In genomic region chr9:35044458-35044857, GRCm38 (mm10) we compare ENCODE assay signal across 7 mouse cellular contexts.
DNase-seq lines count a peak whose midpoint lies in the region; ATAC-seq and TF ChIP-seq lines count a peak whose summit lies in the region.

No protein-coding gene starts in this region.

- peak overlapping the region; percentile 32; the same call in 1 of the 2 replicates for H3K9ac ChIP-seq in midbrain, embryonic 11.5 days (ENCODE audit: low read length)
- H3K9ac ChIP-seq in midbrain, embryonic 16.5 days (ENCODE audit: low read depth, low read length) = no peak overlapping the region
- 0 out of 2 replicates have a peak overlapping the region, but pooled peaks have one; percentile 2 for H3K9ac ChIP-seq in embryonic facial prominence, embryonic 13.5 days
- no peak overlapping the region for H3K9ac ChIP-seq in intestine, postnatal 0 days (ENCODE audit: low read depth, low read length)
- H3K9ac ChIP-seq in neural tube, embryonic 14.5 days (replicated peaks; ENCODE audit: low read depth, low read length) = no peak overlapping the region

- peak; percentile 76 for ATAC-seq in midbrain, embryonic 11.5 days (ENCODE audit: low FRiP score)
- ATAC-seq in midbrain, embryonic 16.5 days = no peak
- ATAC-seq in embryonic facial prominence, embryonic 13.5 days (ENCODE audit: insufficient number of reproducible peaks, insufficient read depth, low FRiP score, low TSS enrichment, low read depth) = peak; percentile 57
- no peak for ATAC-seq in intestine, postnatal 0 days
- ATAC-seq in neural tube, embryonic 14.5 days (ENCODE audit: low read depth) = 0 out of 2 replicates have a peak, but pooled peaks have one; percentile 22

- TF ChIP-seq CTCF in intestine, postnatal 0 days (IDR thresholded peaks at IDR 0.05; ENCODE audit: low read depth) = no peak

- no peaks in the 10 kb centered on the region for H3K27me3 ChIP-seq in midbrain, embryonic 11.5 days (ENCODE audit: control insufficient read depth, insufficient read depth, low read length)
- no peaks in the 10 kb centered on the region for H3K27me3 ChIP-seq in midbrain, embryonic 16.5 days (ENCODE audit: control insufficient read depth, insufficient read depth, low read depth, low read length)
- H3K27me3 ChIP-seq in embryonic facial prominence, embryonic 13.5 days = no peaks in the 10 kb centered on the region
- no peaks in the 10 kb centered on the region for H3K27me3 ChIP-seq in intestine, postnatal 0 days (replicated peaks; ENCODE audit: control insufficient read depth, insufficient read depth, low read length)
- no peaks in the 10 kb centered on the region for H3K27me3 ChIP-seq in neural tube, embryonic 14.5 days (ENCODE audit: control insufficient read depth, insufficient read depth, low read length)

- no peak overlapping the region for H3K4me3 ChIP-seq in midbrain, embryonic 11.5 days (ENCODE audit: low read depth, low read length)
- H3K4me3 ChIP-seq in midbrain, embryonic 16.5 days (ENCODE audit: low read depth, low read length) = no peak overlapping the region
- no peak overlapping the region for H3K4me3 ChIP-seq in embryonic facial prominence, embryonic 13.5 days
- H3K4me3 ChIP-seq in intestine, postnatal 0 days (ENCODE audit: low read depth, low read length) = no peak overlapping the region
- H3K4me3 ChIP-seq in neural tube, embryonic 14.5 days (ENCODE audit: low read depth, low read length) = no peak overlapping the region

- H3K9me3 ChIP-seq in midbrain, embryonic 11.5 days (ENCODE audit: control insufficient read depth, low read length) = no peaks in the 10 kb centered on the region
- H3K9me3 ChIP-seq in midbrain, embryonic 16.5 days (replicated peaks; ENCODE audit: control insufficient read depth, low read length, poor library complexity, severe bottlenecking) = no peaks in the 10 kb centered on the region
- H3K9me3 ChIP-seq in embryonic facial prominence, embryonic 13.5 days = no peaks in the 10 kb centered on the region
- no peaks in the 10 kb centered on the region for H3K9me3 ChIP-seq in intestine, postnatal 0 days (ENCODE audit: control insufficient read depth)
- no peaks in the 10 kb centered on the region for H3K9me3 ChIP-seq in neural tube, embryonic 14.5 days (ENCODE audit: control insufficient read depth, low read length)

- WGBS in midbrain, embryonic 11.5 days = 5% methylated on average over 15 of the region's 15 CpGs
- WGBS in midbrain, embryonic 16.5 days = 6% methylated on average over 15 of the region's 15 CpGs
- WGBS in embryonic facial prominence, embryonic 13.5 days = 1% methylated on average over 15 of the region's 15 CpGs
- WGBS in intestine, postnatal 0 days = 44% methylated on average over 15 of the region's 15 CpGs
- WGBS in neural tube, embryonic 14.5 days = 10% methylated on average over 15 of the region's 15 CpGs

- peak; percentile 91 for DNase-seq in midbrain, embryonic 11.5 days (ENCODE audit: low spot score, missing footprints)
- no peak for DNase-seq in cerebellum, adult 8-10 months
- DNase-seq in thymus, postnatal 4 days = no peak

- no peak overlapping the region for H3K27ac ChIP-seq in midbrain, embryonic 11.5 days (ENCODE audit: low read depth, low read length)
- no peak overlapping the region for H3K27ac ChIP-seq in midbrain, embryonic 16.5 days (ENCODE audit: low read length)
- peak overlapping the region; percentile 89 for H3K27ac ChIP-seq in embryonic facial prominence, embryonic 13.5 days
- peak overlapping the region; percentile 1; the same call in 1 of the 2 replicates for H3K27ac ChIP-seq in intestine, postnatal 0 days (ENCODE audit: low read depth, low read length)
- no peak overlapping the region for H3K27ac ChIP-seq in neural tube, embryonic 14.5 days (ENCODE audit: low read depth, low read length)

- H3K36me3 ChIP-seq in midbrain, embryonic 11.5 days (ENCODE audit: control insufficient read depth, insufficient read depth, low read length) = no peaks in the 10 kb centered on the region
- no peaks in the 10 kb centered on the region; the same call in 1 of the 2 replicates for H3K36me3 ChIP-seq in midbrain, embryonic 16.5 days (ENCODE audit: control insufficient read depth, insufficient read depth, low read length)
- H3K36me3 ChIP-seq in embryonic facial prominence, embryonic 13.5 days = peaks cover 29% of the 10 kb centered on the region
- peaks cover 46% of the 10 kb centered on the region for H3K36me3 ChIP-seq in intestine, postnatal 0 days (ENCODE audit: control insufficient read depth, insufficient read depth)
- H3K36me3 ChIP-seq in neural tube, embryonic 14.5 days (ENCODE audit: control insufficient read depth, insufficient read depth, low read length) = no peaks in the 10 kb centered on the region

- H3K4me2 ChIP-seq in midbrain, embryonic 11.5 days = no peak overlapping the region
- H3K4me2 ChIP-seq in midbrain, embryonic 16.5 days (ENCODE audit: low read length) = no peak overlapping the region
- peak overlapping the region; percentile 27 for H3K4me2 ChIP-seq in embryonic facial prominence, embryonic 13.5 days
- H3K4me2 ChIP-seq in intestine, postnatal 0 days (replicated peaks; ENCODE audit: low read depth) = no peak overlapping the region
- no peak overlapping the region for H3K4me2 ChIP-seq in neural tube, embryonic 14.5 days (ENCODE audit: low read depth, low read length)

- H3K4me1 ChIP-seq in midbrain, embryonic 11.5 days (ENCODE audit: control insufficient read depth, insufficient read depth, low read length) = peaks cover 9% of the 10 kb centered on the region
- H3K4me1 ChIP-seq in midbrain, embryonic 16.5 days (ENCODE audit: control insufficient read depth, insufficient read depth, low read length) = no peaks in the 10 kb centered on the region; the same call in 1 of the 2 replicates
- H3K4me1 ChIP-seq in embryonic facial prominence, embryonic 13.5 days = peaks cover 48% of the 10 kb centered on the region
- H3K4me1 ChIP-seq in intestine, postnatal 0 days (replicated peaks; ENCODE audit: control insufficient read depth, insufficient read depth, low read length) = peaks cover 10% of the 10 kb centered on the region; the same call in 1 of the 2 replicates
- H3K4me1 ChIP-seq in neural tube, embryonic 14.5 days (ENCODE audit: control insufficient read depth, insufficient read depth, low read length) = no peaks in the 10 kb centered on the region

Comparison
In these comparisons a context has a peak if more than half of its experiments do, and no peak if none do; other contexts are left out.
1. ATAC-seq: peak in midbrain, embryonic 11.5 days (single experiment), embryonic facial prominence, embryonic 13.5 days (single experiment) and neural tube, embryonic 14.5 days (single experiment); none in midbrain, embryonic 16.5 days (single experiment) and intestine, postnatal 0 days (single experiment).
2. H3K9ac ChIP-seq: peak in midbrain, embryonic 11.5 days (single experiment) and embryonic facial prominence, embryonic 13.5 days (single experiment); none in midbrain, embryonic 16.5 days (single experiment), intestine, postnatal 0 days (single experiment) and neural tube, embryonic 14.5 days (single experiment).
3. H3K27ac ChIP-seq: peak in embryonic facial prominence, embryonic 13.5 days (single experiment) and intestine, postnatal 0 days (single experiment); none in midbrain, embryonic 11.5 days (single experiment), midbrain, embryonic 16.5 days (single experiment) and neural tube, embryonic 14.5 days (single experiment).